Mouse (Mus musculus): ENCODE measurements around the gene Klhl20. TPM values are rescaled to one million over a fixed set of nuclear protein-coding genes. Genes with fewer than 3 reads are reported as not detected.

Klhl20 gene
- polyA plus RNA-seq, 1 experiment from 2014 or later: 13.7 TPM

GRCm38 (mm10) chr1:161099721-161100405 lies 31.4 kb downstream of the Klhl20 start:
- Histone ChIP-seq H3K36me3 (ENCODE audit: control insufficient read depth, insufficient read depth, low read length) (no peaks in the 10 kb centered on the region), H3K4me1 (ENCODE audit: control insufficient read depth, insufficient read depth, low read length) (no peaks in the 10 kb centered on the region), H3K4me3 (replicated peaks; ENCODE audit: low read length) (no peak overlapping the region), H3K27ac (ENCODE audit: low read length) (no peak overlapping the region), H3K9me3 (replicated peaks; ENCODE audit: control insufficient read depth, low read length) (no peaks in the 10 kb centered on the region), H3K27me3 (ENCODE audit: control insufficient read depth, insufficient read depth, low read length) (no peaks in the 10 kb centered on the region), H3K9ac (ENCODE audit: low read length) (no peak overlapping the region), H3K4me2 (ENCODE audit: low read depth, low read length) (no peak overlapping the region)
- no peak for ATAC-seq (ENCODE audit: insufficient read depth, low FRiP score)
- WGBS: 90% methylated on average over 4 of the region's 4 CpGs

GRCm38 (mm10) chr1:161077243-161077642 lies 54.1 kb downstream of the Klhl20 start:
- Histone ChIP-seq H3K4me2 (ENCODE audit: low read depth, low read length) (no peak overlapping the region), H3K4me1 (ENCODE audit: control insufficient read depth, insufficient read depth, low read length) (peaks cover 14% of the 10 kb centered on the region), H3K27me3 (ENCODE audit: control insufficient read depth, insufficient read depth, low read length) (no peaks in the 10 kb centered on the region), H3K27ac (ENCODE audit: low read length) (no peak overlapping the region), H3K4me3 (replicated peaks; ENCODE audit: low read length) (no peak overlapping the region), H3K9ac (ENCODE audit: low read length) (no peak overlapping the region), H3K9me3 (replicated peaks; ENCODE audit: control insufficient read depth, low read length) (no peaks in the 10 kb centered on the region), H3K36me3 (ENCODE audit: control insufficient read depth, insufficient read depth, low read length) (peaks cover 8% of the 10 kb centered on the region)
- no peak for ATAC-seq (ENCODE audit: insufficient read depth, low FRiP score)
- 85% methylated on average over 3 of the region's 3 CpGs for WGBS

- Histone ChIP-seq H3K36me3 (ENCODE audit: control insufficient read depth, insufficient read depth, low read length) (peaks cover 3% of the 10 kb centered on the region; the same call in 1 of the 2 replicates), H3K27me3 (ENCODE audit: control insufficient read depth, insufficient read depth, low read length) (no peaks in the 10 kb centered on the region), H3K4me1 (ENCODE audit: control insufficient read depth, insufficient read depth, low read length) (peaks cover 18% of the 10 kb centered on the region), H3K4me3 (replicated peaks; ENCODE audit: low read length) (no peak overlapping the region), H3K9me3 (replicated peaks; ENCODE audit: control insufficient read depth, low read length) (no peaks in the 10 kb centered on the region), H3K4me2 (ENCODE audit: low read depth, low read length) (no peak overlapping the region), H3K27ac (ENCODE audit: low read length) (no peak overlapping the region), H3K9ac (ENCODE audit: low read length) (no peak overlapping the region)
- WGBS: 75% methylated on average over 6 of the region's 6 CpGs
- no peak for ATAC-seq (ENCODE audit: insufficient read depth, low FRiP score)
Observed at GRCm38 (mm10) chr1:161076238-161076637, 55.1 kb downstream of the Klhl20 start.

GRCm38 (mm10) chr1:161071272-161071620 lies 60.1 kb downstream of the Klhl20 start:
- Histone ChIP-seq H3K4me3 (replicated peaks; ENCODE audit: low read length) (peak overlapping the region; percentile 88), H3K9ac (ENCODE audit: low read length) (peak overlapping the region; percentile 86), H3K27ac (ENCODE audit: low read length) (peak overlapping the region; percentile 80), H3K36me3 (ENCODE audit: control insufficient read depth, insufficient read depth, low read length) (no peaks in the 10 kb centered on the region), H3K4me1 (ENCODE audit: control insufficient read depth, insufficient read depth, low read length) (peaks cover 18% of the 10 kb centered on the region), H3K4me2 (ENCODE audit: low read depth, low read length) (peak overlapping the region; percentile 76), H3K27me3 (ENCODE audit: control insufficient read depth, insufficient read depth, low read length) (no peaks in the 10 kb centered on the region), H3K9me3 (replicated peaks; ENCODE audit: control insufficient read depth, low read length) (no peaks in the 10 kb centered on the region)
- no peak for ATAC-seq (ENCODE audit: insufficient read depth, low FRiP score)
- under 1% methylated on average over 12 of the region's 12 CpGs for WGBS

GRCm38 (mm10) chr1:161070352-161071271 lies 60.7 kb downstream of the Klhl20 start, which contains the start of the genes Dars2 and Cenpl:
Gene Dars2, minus strand, starts transcription at chr1:161070658.
Gene Cenpl, plus strand, starts transcription at chr1:161070713.
- Histone ChIP-seq H3K9me3 (replicated peaks; ENCODE audit: control insufficient read depth, low read length) (no peaks in the 10 kb centered on the region), H3K36me3 (ENCODE audit: control insufficient read depth, insufficient read depth, low read length) (no peaks in the 10 kb centered on the region), H3K9ac (ENCODE audit: low read length) (peak within 1 kb of the TSS; percentile 86), H3K4me3 (replicated peaks; ENCODE audit: low read length) (peak within 1 kb of the TSS; percentile 88), H3K27ac (ENCODE audit: low read length) (peak within 1 kb of the TSS; percentile 80), H3K27me3 (ENCODE audit: control insufficient read depth, insufficient read depth, low read length) (no peaks in the 10 kb centered on the region), H3K4me1 (ENCODE audit: control insufficient read depth, insufficient read depth, low read length) (peaks cover 18% of the 10 kb centered on the region), H3K4me2 (ENCODE audit: low read depth, low read length) (peak within 1 kb of the TSS; percentile 76)
- ATAC-seq (ENCODE audit: insufficient read depth, low FRiP score): peak; percentile 97
- WGBS: under 1% methylated on average over 57 of the region's 57 CpGs

- Histone ChIP-seq H3K9ac (ENCODE audit: low read length) (no peak overlapping the region), H3K4me3 (replicated peaks; ENCODE audit: low read length) (no peak overlapping the region), H3K27me3 (ENCODE audit: control insufficient read depth, insufficient read depth, low read length) (no peaks in the 10 kb centered on the region), H3K36me3 (ENCODE audit: control insufficient read depth, insufficient read depth, low read length) (no peaks in the 10 kb centered on the region), H3K9me3 (replicated peaks; ENCODE audit: control insufficient read depth, low read length) (no peaks in the 10 kb centered on the region), H3K4me1 (ENCODE audit: control insufficient read depth, insufficient read depth, low read length) (no peaks in the 10 kb centered on the region), H3K4me2 (ENCODE audit: low read depth, low read length) (no peak overlapping the region), H3K27ac (ENCODE audit: low read length) (no peak overlapping the region)
- no peak for ATAC-seq (ENCODE audit: insufficient read depth, low FRiP score)
- 86% methylated on average over 1 of the region's 1 CpGs for WGBS
Observed at GRCm38 (mm10) chr1:161063351-161063750, 68.0 kb downstream of the Klhl20 start.

GRCm38 (mm10) chr1:161057164-161057563 lies 74.1 kb downstream of the Klhl20 start:
- no peak overlapping the region for H3K4me3 ChIP-seq (replicated peaks; ENCODE audit: low read length)
- H3K4me2 ChIP-seq (ENCODE audit: low read depth, low read length): no peak overlapping the region
- no peak overlapping the region for H3K9ac ChIP-seq (ENCODE audit: low read length)
- H3K27me3 ChIP-seq (ENCODE audit: control insufficient read depth, insufficient read depth, low read length): no peaks in the 10 kb centered on the region
- no peaks in the 10 kb centered on the region for H3K9me3 ChIP-seq (replicated peaks; ENCODE audit: control insufficient read depth, low read length)
- H3K4me1 ChIP-seq (ENCODE audit: control insufficient read depth, insufficient read depth, low read length): no peaks in the 10 kb centered on the region
- no peak overlapping the region for H3K27ac ChIP-seq (ENCODE audit: low read length)
- 90% methylated on average over 1 of the region's 1 CpGs for WGBS
- ATAC-seq (ENCODE audit: insufficient read depth, low FRiP score): no peak
- peaks cover 3% of the 10 kb centered on the region for H3K36me3 ChIP-seq (ENCODE audit: control insufficient read depth, insufficient read depth, low read length)

- Histone ChIP-seq H3K4me3 (replicated peaks; ENCODE audit: low read length) (no peak overlapping the region), H3K36me3 (ENCODE audit: control insufficient read depth, insufficient read depth, low read length) (peaks cover 13% of the 10 kb centered on the region; the same call in 1 of the 2 replicates), H3K27ac (ENCODE audit: low read length) (no peak overlapping the region), H3K4me1 (ENCODE audit: control insufficient read depth, insufficient read depth, low read length) (no peaks in the 10 kb centered on the region), H3K9me3 (replicated peaks; ENCODE audit: control insufficient read depth, low read length) (no peaks in the 10 kb centered on the region), H3K9ac (ENCODE audit: low read length) (no peak overlapping the region), H3K4me2 (ENCODE audit: low read depth, low read length) (no peak overlapping the region), H3K27me3 (ENCODE audit: control insufficient read depth, insufficient read depth, low read length) (no peaks in the 10 kb centered on the region)
- 83% methylated on average over 3 of the region's 3 CpGs for WGBS
- ATAC-seq (ENCODE audit: insufficient read depth, low FRiP score): no peak
Observed at GRCm38 (mm10) chr1:161046972-161047371, 84.3 kb downstream of the Klhl20 start.
